Mouse (Mus musculus) frontal cortex, adult 2 months (tissue): ENCODE measurements around the gene Ccdc173. TPM values are rescaled to one million over a fixed set of nuclear protein-coding genes. Genes with fewer than 3 reads are reported as not detected.
A peak's percentile ranks its signal among the peaks of the same experiment; 100 is the strongest.

ENCODE experiments used
- DNase-seq, 2 experiments: peaks; one replicate each; pipeline ENCODE4 v3.0.0; 2022; ENCODE audit warnings: low spot score in 1 of 2; ENCODE audit errors: extremely low spot score in 1 of 2
- polyA plus RNA-seq: library from polyadenylated mRNA; depleted of rRNA; stranded (reverse); fragments of >200 nt; gene quantifications from 2 replicates; pipeline ENCODE4 v1.2.3, GENCODE M21; 2012

The Ccdc173 gene
- polyA plus RNA-seq, 1 experiment, result 4.4 TPM

DNA sequence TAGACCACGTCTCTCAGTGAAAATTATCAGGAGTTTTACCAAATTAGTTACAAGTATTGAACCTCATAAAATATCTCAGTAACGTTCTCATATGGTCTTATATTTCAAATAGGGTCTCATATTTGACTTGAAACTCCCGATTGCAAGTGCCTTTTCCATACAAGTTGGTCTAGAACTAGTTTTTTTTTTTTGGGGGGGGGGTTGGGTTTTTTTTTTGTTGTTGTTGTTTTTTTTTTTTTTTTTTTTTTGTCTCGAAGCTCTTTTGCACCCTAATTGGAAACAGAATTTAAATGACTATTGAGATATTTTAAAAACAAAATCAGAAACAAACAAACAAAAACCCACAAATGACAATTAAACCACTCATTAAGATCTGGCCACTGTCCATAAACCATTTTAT lies 1.3 kb upstream of the Ccdc173 start:
- no peak for DNase-seq

- peak; percentile 57 to 94 for DNase-seq
These were observed 910 bp upstream of the Ccdc173 start for GRCm38 (mm10) chr2:69790285-69790684.

GRCm38 (mm10) chr2:69788974-69789373 lies 401 bp downstream of the Ccdc173 start:
- DNase-seq, result no peak

DNA sequence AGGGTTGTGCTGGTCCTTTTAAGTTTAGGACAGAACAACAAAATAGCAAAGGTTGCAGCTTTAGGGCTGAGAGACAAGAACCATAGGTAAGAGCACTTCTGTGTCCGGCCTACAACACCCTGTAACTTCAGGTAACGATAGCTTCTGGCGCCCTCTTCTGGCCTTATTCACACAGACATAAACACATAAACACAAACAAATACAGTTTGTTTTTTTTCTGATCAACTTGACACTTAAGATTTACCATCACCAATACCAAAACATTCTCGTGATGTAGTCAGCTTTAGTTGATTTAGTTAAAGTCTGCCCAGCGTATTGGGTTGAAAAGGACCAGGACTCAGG lies 10.6 kb downstream of the Ccdc173 start:
- DNase-seq, result peak in 1 of 2 experiments; percentile 35

DNA sequence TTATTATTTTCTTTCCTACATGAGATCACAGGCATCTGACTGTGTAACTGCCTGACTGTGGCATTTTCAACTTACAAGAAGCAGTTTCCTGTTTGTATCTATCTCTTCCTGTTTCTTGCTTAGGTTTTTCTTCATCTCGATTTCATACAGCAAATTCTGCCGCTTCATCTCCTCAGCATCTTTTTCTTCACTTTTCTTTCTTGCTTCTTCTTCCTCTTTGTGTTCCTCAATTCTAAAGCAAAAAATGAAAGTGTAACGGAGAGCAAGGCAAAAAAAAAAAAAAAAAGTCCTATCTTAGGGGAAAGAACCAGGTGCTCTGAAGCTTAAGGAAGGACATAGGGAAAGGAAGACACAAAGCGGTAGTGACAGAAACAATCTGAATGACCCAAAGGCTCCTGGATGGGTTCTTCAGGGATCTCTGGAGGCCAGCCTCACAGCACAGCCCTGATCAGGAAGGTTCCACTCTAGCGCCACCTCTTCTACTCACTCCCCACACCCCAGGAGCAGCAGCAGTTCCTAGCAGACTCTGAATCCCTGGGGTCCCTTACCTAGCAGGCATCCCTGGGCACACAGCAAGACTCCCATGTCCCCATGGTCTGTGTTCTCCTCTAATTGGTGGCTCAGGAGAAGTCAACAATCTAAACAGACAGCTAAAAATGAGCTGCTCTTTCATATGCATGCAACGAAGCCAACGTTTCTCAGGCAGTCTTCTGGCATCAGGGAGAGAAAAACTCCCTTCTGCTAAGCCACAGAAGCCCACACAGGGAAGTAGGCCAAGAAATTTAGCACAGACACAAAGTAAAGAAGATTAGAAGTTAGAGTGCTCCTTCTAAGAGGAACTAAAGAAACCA lies 11.2 kb downstream of the Ccdc173 start:
- peak in 1 of 2 experiments; percentile 47 for DNase-seq

DNA sequence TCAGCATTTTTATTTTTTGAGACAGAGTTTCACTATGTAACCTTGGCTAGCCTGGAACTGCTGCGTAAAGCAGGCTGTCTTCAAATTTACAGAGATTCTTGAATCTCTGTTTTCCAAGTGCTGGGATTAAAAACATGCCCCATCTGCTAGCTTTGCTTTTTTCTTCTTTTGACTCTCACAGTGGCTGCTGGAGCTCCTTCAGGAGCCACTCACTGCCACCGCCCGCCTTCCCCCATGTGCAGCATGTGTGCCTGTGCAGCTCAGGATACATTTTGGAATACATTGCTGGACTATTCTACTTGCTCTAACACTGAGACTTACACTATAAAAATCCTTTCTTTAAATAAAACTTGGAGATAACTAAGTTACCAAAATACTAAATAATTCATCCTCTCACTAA lies 16.0 kb downstream of the Ccdc173 start:
- DNase-seq, result peak in 1 of 2 experiments; percentile 36

DNA sequence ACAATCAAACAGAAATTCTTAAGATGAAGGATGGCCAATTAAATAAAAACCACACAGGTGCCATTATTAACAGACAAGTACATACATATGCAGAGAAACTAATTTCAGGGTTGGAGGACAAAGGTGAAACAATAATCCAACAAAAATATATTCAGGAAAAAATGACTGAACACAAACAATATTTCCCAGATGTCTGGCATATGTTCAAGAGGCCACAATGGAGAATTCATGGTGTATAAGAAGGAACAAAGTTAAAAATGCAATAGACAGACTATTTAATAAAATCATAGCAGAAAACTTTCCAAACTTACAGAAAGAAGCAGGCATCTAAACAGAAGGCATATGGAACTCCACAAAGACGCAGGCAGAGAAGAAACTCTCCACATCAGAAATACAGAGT lies 24.7 kb downstream of the Ccdc173 start:
- DNase-seq, result no peak

GRCm38 (mm10) chr2:69763340-69763739 lies 26.0 kb downstream of the Ccdc173 start:
- DNase-seq, result no peak

- DNase-seq, result no peak
These were observed 28.4 kb downstream of the Ccdc173 start for GRCm38 (mm10) chr2:69760980-69761379.

- DNase-seq, result no peak
These were observed 44.3 kb downstream of the Ccdc173 start for GRCm38 (mm10) chr2:69745091-69745490.

DNA sequence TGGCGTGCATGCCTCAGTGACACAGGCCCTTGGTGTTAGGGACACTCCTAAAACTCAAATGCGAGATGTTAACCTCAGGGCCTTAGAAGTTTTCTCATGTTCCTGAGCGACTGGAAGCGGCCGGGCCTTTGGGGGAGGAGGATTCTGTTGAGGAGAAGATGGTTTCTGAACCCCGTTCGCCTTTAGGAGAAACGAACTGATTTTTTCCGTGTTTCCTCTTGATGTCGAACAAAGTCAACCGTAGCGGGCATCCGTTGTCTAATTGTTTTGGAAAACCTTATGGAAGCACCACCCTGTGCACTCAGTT lies 65.9 kb downstream of the Ccdc173 start:
- no peak for DNase-seq

DNA sequence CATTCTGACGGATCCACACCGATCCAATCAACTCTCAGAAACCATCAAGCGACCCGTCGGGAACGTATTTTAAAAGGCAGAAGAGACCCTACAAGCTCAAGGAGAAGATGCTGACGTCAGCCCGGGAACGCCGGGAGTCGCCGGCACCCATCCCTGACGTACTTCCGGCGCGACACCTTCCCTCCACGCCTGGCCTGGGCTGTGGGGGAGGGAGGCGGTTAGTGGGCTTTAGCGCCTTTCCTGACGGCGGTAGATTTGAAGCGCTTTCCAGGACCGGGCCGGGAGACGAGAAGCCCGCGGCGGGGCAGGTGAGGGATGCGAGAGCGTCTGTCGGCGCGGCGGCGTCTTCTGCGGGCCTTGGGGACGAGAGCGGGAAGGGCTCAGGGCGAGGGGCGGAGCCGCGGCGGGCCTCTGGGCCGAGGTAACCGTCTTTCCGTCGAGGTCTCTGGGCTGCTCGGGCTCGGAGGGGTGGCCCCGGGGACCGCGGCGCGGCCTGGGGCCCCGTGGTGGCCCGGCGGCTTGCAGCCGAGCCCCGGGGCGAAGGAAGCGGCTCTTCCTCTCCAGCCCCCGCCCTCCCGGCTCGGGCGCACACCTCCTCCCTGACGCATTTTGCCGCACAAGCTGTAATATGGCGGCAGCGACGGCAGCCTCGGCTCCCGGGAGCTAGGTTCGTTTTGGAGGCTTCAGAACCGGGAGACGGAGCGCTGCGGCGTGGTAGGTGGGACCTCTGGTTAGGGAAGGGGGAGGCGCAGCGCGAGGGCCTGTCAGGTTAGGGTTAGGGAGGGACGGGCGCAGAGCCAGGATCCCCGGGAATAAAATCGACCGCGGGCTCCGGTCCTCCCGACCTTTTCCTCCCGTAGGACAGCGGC lies 66.5 kb downstream of the Ccdc173 start:
- peak; percentile 87 to 97 for DNase-seq

GRCm38 (mm10) chr2:69722273-69722649 lies 67.1 kb downstream of the Ccdc173 start, which contains the start of gene Ppig:
Ppig (plus strand) TSS chr2:69722545.
- no peak for DNase-seq

DNA sequence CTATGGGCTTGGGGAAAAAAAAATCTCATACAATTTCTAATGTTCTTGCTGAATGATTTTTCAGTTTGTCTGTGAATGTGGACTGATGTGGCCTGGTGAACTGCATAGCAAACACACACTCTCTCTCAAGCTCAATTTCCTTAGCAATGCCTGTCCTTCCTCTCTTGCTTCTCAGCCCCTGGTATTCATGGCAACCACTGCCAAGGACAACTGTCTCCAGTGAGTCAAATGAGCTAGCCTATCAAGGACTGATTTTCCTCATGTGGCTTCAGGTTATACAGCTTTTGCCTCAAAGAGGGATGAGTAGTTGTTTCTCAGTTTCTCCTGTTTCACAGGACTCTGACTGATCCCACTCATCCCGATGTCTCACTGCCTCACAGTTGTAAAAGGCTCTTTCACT lies 70.3 kb downstream of the Ccdc173 start:
- no peak for DNase-seq

GRCm38 (mm10) chr2:69716483-69716882 lies 72.9 kb downstream of the Ccdc173 start:
- no peak for DNase-seq

GRCm38 (mm10) chr2:69714126-69714525 lies 75.2 kb downstream of the Ccdc173 start:
- no peak for DNase-seq

DNA sequence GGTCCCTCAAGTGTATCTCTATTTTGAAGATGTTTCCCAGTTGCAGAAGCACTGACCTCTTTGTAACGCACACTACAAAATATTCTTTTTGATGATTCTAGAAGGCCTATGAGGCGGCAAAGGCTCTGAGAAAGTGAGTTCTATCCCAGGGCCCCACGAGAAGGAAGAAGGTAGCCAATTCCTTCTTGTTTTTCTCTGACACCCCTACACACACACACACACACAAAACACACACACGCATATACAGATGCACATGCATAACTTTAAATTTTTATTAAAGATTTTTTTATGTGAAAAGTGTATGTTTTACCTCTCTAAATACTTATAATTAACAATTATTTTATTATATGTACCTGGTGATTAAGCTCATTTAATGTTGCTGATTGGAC lies 75.8 kb downstream of the Ccdc173 start:
- DNase-seq, result no peak

GRCm38 (mm10) chr2:69712981-69713625 lies 76.3 kb downstream of the Ccdc173 start, which contains the start of gene Fastkd1:
Fastkd1 (minus strand) TSS chr2:69713516.
- DNase-seq, result peak; percentile 92

DNA sequence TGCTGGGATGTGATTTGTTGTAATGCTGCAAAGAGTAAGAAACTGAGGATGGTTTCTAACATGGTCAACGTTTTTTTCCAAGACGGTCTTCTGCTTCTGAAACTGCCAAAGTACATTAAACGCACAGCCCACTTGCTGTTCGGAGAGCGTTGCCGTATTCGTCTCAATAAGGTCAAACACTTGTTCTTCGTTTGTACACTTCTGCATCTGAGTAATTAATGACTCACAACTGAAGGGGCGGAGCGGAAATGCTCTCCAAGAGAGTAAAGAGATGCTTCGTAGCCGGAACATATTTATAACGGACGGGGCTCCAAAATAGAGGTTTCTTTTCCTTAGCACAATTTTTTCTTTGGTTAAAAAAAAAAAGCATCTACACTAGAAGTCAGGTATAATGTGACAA lies 77.2 kb downstream of the Ccdc173 start:
- DNase-seq, result peak in 1 of 2 experiments; percentile 54
